Mouse (Mus musculus): ENCODE data around the gene Rab1b.

- TF ChIP-seq GATA1 (IDR thresholded peaks at IDR 0.05; ENCODE audit: low read length), result no peak
- TF ChIP-seq TAL1 (IDR thresholded peaks at IDR 0.05; ENCODE audit: low read length), result no peak
Measured at GRCm38 (mm10) chr19:5065104-5065503, 41.8 kb downstream of the Rab1b start.

Data from erythroblast, embryonic 14.5 days (primary cell).